Mouse (Mus musculus): ENCODE data around the gene Smim1.

Smim1 gene

GRCm38 (mm10) chr4:154021432-154021831 is 4.6 kb downstream of the Smim1 start:
- peak; percentile 8 for DNase-seq (ENCODE audit: low spot score)

DNA sequence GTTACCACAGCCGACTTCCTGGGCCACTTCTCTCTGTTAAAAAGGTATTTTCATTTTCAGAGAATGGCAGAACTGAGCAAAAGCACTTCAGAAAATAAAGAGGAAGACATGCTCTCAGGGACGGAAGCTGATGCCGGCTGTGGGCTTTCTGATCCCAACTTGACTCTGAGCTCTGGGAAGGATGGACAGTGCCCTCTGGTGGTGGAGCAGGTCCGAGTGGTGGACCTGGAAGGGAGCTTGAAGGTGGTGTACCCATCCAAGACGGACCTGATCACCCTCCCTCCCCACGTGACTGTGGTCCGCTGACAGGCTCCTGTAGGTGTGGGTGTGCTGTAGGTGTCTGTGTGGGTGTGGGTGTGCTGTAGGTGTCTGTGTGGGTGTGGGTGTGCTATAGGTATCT is 6.5 kb downstream of the Smim1 start:
- DNase-seq (ENCODE audit: low spot score) = peak; percentile 35

- DNase-seq (ENCODE audit: low spot score) = no peak
Measured at GRCm38 (mm10) chr4:154015476-154015875, 10.6 kb downstream of the Smim1 start.

DNA sequence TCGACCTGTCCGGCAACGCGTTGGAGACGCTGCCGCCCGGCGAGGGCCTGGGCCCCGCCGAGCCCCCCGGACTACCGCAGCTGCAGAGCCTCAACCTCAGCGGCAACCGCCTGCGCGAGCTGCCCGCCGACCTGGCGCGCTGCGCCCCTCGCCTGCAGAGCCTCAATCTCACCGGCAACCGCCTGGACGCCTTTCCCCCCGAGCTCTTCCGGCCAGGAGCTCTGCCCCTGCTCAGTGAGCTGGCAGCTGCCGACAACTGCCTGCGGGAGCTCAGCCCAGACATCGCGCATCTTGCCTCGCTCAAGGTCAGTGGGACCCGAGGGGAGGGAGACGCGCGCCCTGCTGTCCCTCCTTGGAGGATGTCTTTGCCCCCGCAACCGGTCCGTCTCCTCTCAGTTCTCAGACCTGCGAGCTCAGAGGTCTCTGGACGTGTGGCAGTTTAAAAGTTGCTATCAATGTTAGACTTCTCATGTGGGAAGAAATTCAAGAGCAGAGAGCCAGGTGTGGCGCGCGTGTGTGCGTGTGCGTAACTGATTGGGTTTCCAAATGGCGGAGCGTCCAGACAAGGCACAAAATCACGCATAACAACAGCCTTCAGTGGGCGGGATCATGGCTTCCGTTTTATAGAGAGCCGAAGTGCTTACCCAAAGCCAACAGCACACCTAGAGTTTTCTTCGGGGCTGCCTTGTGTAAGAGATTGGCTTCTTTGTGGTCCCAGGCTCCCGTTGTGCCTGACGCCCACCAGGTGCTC is 13.7 kb downstream of the Smim1 start:
- no peak for DNase-seq (ENCODE audit: low spot score)

DNA sequence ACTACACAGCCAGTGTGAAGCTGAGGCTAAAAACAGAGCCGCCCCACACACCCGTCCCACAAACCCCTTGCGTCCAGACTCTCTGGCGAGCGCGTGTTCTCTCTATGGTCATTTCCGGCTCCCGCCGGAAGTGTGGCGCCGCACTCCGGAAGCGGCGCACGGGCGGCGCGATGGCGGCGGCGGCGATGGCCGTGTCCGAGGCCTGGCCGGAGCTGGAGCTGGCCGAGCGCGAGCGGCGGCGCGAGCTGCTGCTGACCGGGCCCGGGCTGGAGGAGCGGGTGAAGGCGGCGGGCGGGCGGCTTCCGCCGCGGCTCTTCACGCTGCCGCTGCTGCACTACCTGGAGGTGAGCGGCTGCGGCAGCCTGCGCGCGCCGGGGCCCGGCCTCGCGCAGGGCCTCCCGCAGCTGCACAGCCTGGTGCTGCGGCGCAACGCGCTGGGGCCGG is 14.4 kb downstream of the Smim1 start, which contains the start of gene Lrrc47:
Gene Lrrc47, plus strand, starts transcription at position 86 of the 444 bp plus-strand sequence.
- DNase-seq (ENCODE audit: low spot score) = peak; percentile 84

DNA sequence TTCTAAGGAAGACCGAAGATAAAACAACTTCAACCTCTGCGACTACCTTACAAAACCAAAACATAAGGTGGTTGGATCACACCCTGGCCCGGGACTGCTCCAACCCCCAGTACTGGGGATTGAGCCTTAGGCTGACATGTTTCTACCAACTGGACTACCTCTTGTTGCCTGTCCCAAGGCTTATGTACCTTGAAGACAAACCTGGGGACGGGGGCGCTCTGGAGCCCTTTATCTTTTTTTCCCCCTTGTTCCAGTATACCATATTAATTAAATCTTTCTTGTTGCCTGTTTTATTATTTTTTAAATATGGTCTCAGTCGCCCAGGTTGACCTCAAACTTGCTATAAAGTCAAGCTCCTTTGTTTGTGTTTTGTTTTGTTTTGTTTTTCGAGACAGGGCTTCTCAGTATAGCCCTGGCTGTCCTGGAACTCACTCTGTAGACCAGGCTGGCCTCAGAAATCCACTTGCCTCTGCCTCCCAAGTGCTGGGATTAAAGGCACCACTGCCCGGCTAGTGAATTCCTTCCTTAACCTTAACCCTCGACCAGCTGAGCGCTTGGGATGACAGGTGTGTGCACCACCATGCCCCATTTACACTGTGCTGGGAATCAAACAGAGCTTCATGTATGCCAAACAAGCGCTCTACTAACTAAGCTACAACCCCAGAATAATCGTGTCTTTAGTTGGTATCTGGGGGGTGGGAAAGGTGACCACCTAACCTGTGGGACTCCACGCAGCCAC is 15.0 kb downstream of the Smim1 start:
- no peak for DNase-seq (ENCODE audit: low spot score)

DNA sequence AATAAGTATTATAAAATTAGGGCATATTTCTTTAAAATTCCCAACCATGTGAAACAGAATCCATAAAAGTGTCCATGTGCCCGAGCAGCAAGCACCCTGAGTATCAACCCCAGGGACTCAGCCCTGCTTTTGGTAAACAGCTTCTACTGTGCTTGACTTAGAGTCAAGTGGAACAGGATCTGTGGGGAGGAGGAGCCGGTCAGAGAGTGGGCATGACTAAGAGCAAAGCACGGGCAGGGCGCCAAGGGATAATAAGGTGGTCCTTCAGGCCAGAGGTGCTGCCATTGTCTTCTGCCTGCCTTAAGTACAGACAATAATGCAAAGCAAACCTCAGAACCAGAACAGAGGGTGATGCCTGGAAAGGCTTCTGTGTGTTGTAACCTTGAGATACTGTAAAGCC is 18.3 kb downstream of the Smim1 start:
- no peak for DNase-seq (ENCODE audit: low spot score)

DNA sequence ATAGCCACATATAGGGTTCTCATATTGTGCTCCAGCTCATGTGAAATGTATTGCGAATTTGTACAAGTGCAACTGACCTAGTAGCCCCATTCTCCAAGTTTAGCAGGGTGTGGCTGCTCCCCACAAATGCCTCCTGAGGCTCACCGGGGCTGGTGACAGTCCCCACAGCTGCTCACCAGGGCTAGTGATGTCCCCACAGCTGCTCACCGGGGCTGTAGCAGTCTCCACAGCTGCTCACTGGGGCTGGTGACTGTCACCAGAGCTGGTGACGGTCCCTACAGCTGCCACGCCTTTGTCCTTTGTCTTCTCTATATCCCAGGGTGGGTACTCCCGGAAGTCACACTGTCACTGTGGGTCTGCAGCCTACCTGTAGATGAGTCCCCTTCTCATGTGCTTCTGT is 19.8 kb downstream of the Smim1 start:
- DNase-seq (ENCODE audit: low spot score) = no peak

- no peak for DNase-seq (ENCODE audit: low spot score)
Measured at GRCm38 (mm10) chr4:154005488-154005887, 20.5 kb downstream of the Smim1 start.

DNA sequence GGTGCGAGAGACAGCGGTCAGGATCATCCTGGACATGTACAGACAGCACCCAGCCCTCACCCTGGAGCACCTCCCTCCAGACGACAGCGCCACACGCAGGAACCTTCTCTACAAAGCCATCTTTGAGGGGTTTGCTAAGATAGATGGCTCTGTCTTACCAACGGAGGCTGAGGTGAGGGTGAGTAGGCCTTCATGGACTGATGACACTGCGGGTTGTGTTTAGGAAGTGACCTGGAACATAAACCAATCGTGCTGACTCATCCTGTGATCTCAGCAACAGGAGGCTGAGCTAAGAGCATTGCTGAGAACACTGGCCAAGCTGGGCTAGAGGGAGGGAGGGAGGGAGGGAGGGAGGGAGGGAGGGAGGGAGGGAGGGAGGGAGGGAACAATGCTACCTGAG is 32.5 kb downstream of the Smim1 start:
- DNase-seq (ENCODE audit: low spot score) = no peak

DNA sequence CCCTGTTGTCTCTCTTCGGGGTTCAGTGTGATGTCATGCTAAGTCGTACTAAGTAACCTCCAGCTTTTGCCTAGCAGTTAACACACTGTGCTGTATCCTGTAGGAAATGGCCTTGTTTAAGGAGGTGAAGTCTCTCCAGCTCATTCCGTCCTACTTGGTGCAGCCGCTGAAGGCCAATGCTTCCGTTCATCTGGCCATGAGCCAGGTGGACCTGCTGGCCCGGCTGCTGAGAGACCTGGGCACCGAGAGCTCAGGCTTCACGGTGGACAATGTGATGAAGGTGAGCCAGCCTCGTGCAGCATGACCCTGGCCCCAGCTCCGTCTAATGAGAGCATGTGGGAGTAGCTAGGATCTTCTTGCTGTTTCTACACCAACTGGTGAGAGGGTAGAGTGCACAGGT is 33.3 kb downstream of the Smim1 start:
- no peak for DNase-seq (ENCODE audit: low spot score)

DNA sequence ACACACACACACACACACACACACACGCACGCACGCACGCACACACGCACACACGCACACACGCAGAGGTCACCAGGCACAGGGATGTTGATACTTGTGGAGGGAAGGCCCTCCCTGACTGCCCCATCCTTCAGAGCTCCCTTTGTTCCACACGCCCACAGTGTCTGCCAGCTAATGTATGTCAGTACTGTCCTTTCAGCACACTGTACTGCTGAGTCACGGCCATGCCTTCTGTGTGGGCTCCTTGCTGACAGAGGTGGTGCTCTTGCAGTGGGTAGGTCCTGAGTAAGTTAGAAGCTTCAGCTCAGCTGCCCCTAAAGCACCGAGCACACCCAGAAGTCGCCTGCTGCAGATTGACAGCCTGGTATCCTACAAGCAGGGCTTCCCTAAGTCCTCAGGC is 45.6 kb downstream of the Smim1 start:
- DNase-seq (ENCODE audit: low spot score) = no peak

DNA sequence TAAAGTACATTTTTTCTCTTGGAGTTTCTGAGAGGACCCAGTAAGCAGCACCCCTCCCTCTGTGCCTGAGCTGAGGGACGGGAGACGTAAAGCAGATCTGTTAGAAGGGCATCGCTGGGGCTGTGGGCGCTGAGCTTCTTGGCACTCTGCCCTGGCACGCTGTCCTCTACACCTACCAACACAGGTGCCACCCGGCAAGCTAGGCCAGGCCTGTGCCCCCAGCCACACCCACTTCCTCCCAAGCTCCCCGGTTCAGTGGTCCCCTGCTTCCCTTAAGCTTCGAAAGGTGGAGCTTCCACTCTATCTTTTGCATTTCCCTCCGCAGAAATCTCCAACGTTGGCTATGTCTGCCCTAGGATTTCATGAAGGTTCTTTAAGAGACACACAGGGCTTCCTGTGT is 46.8 kb downstream of the Smim1 start:
- DNase-seq (ENCODE audit: low spot score) = no peak

DNA sequence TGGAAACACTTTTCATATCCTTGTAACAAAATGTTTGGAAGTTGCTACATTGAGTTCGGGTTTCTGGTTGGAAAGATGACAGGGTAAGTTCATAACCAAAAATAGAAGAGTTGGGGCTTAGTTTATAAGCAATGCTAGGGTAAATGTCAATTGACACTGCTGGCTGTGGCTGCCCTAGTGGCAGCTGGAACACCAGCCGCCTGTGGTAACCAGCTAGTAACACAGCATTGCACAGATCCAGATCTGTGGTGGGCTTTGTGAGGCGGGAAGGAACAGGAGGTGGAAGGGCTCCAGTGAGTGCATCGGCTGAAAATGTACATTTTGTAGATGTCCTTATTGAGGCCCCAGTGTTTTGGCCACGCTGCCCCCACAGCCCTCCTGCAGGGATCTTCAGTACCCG is 50.3 kb downstream of the Smim1 start:
- no peak for DNase-seq (ENCODE audit: low spot score)

DNA sequence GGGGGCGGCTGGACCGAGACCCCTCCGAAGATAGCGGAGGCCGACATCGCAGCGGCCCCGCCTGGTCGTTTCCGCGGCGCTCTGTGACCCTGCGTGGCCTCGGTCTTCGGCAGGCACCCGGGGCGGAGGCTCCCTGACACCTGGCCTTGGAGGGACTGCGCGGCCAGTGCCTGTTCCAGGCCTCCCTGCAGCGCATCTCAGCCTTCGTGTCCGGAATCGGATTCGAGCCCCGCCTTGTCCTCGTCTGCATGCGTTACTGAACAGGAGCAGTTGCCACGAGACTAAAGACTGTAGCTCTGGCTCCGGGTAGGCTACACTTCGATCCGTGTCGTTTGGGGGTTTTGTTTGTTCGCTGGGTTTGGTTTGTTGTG is 50.8 kb downstream of the Smim1 start:
- DNase-seq (ENCODE audit: low spot score) = no peak

DNA sequence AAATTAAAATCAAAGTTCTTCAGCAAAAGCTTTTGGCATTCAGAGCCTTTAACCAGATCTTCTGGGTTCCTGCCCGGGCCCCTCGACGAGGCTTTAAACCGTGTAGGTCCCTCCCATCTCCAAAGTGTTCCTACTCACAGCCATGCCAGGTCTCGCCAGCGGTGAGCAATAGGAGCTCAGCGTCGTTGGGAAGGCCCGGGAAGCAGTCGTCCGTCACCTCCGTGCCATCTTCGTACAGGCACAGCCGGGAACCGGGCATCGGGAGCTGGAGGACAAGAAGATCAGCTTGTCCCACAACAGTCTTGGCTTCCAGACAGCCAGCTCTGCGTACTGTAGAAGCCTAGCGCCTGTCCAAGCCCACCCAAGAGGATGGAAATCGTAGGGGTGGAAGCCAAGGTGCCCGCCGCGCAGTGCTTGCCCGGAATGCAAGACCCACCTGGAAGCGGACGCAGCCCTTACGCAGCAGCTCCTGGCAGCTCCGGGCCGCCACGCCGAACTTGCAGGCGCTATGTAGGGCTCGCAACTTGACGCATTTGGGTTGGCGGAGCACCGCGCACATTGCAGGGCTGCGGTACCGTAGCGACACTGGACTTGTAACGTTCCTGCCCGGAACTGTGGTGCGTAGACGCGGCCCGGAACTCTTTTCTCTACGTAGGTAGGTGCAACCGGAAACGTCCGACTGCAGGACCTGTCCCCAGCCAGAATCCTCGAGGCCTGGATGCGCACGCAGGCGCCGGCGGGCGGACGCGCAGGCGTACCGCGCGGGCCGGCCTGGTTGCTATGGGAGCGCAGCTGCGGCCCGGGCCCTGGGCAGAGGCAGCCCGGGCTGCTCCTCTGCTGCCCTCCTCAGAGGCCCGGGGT is 51.4 kb downstream of the Smim1 start, which contains the start of the genes Dffb and Cep104:
Gene Dffb, minus strand, starts transcription at position 696 of the 861 bp plus-strand sequence.
Gene Cep104, plus strand, starts transcription at position 764 of the 861 bp plus-strand sequence.
- DNase-seq (ENCODE audit: low spot score) = peak; percentile 86
